Mouse (Mus musculus) layer of hippocampus, adult 11-12 months (tissue): ENCODE measurements around the gene Notch2.
A peak's percentile ranks its signal among the peaks of the same experiment; 100 is the strongest.

Experiments
- DNase-seq: peaks from one replicate; pipeline ENCODE4 v3.0.0; 2022; ENCODE audit warnings: low spot score

Notch2 gene

GRCm38 (mm10) chr3:98052507-98053430 lies 39.4 kb downstream of the Notch2 start:
- no peak for DNase-seq

- DNase-seq = no peak
Observed at GRCm38 (mm10) chr3:98053817-98054216, 40.5 kb downstream of the Notch2 start.

- DNase-seq = no peak
Observed at GRCm38 (mm10) chr3:98054334-98055007, 41.1 kb downstream of the Notch2 start.

GRCm38 (mm10) chr3:98055008-98055345 lies 41.6 kb downstream of the Notch2 start:
- no peak for DNase-seq

- DNase-seq = no peak
Observed at GRCm38 (mm10) chr3:98055808-98056728, 42.7 kb downstream of the Notch2 start.

GRCm38 (mm10) chr3:98056956-98057365 lies 43.6 kb downstream of the Notch2 start:
- DNase-seq = no peak

- DNase-seq = no peak
Observed at GRCm38 (mm10) chr3:98059076-98059475, 45.7 kb downstream of the Notch2 start.

- no peak for DNase-seq
Observed at GRCm38 (mm10) chr3:98060981-98061660, 47.8 kb downstream of the Notch2 start.

- no peak for DNase-seq
Observed at GRCm38 (mm10) chr3:98061661-98062330, 48.5 kb downstream of the Notch2 start.

- DNase-seq = no peak
Observed at GRCm38 (mm10) chr3:98062591-98063185, 49.4 kb downstream of the Notch2 start.

- peak; percentile 53 for DNase-seq
Observed at GRCm38 (mm10) chr3:98063186-98063771, 50.0 kb downstream of the Notch2 start.

GRCm38 (mm10) chr3:98063833-98064232 lies 50.5 kb downstream of the Notch2 start:
- no peak for DNase-seq

- DNase-seq = no peak
Observed at GRCm38 (mm10) chr3:98065004-98065403, 51.7 kb downstream of the Notch2 start.

GRCm38 (mm10) chr3:98066434-98066833 lies 53.1 kb downstream of the Notch2 start:
- no peak for DNase-seq

- DNase-seq = peak; percentile 62
Observed at GRCm38 (mm10) chr3:98067413-98067812, 54.1 kb downstream of the Notch2 start.

GRCm38 (mm10) chr3:98067852-98068491 lies 54.6 kb downstream of the Notch2 start:
- DNase-seq = no peak

- DNase-seq = no peak
Observed at GRCm38 (mm10) chr3:98069161-98069560, 55.8 kb downstream of the Notch2 start.

GRCm38 (mm10) chr3:98069856-98070255 lies 56.5 kb downstream of the Notch2 start:
- DNase-seq = no peak

GRCm38 (mm10) chr3:98072570-98072969 lies 59.2 kb downstream of the Notch2 start:
- no peak for DNase-seq

GRCm38 (mm10) chr3:98073545-98073944 lies 60.2 kb downstream of the Notch2 start:
- no peak for DNase-seq
